In the genomic region with DNA sequence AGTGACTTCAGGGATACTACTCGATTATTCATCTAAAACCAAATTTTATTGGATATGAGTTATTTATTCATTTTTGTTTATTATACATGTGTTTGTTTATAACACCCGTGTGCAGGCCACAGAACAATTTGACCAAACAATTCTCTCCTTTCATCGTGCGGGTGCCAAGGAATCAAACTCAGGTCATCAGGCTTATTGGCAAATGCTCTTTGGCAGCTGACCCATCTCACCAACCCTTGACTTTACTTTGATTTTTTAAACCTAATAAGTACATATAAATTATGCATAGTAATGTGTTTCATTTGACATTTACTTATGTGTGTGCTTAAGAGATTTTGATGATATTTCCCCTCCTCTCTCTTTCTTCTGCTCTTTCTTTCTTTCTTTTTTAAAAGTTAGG, we compare ENCODE assay signal across 14 mouse cellular contexts.
"Had no signal": no experiment of that assay in that cellular context is flagged by ENCODE, and none has a peak within 500 bp of the region (broad histone marks: within the 10 kb centered on the region; RNA-seq: fewer than 3 reads in every experiment).

No protein-coding gene starts in this region.

- H3K36me3 ChIP-seq: neural tube, embryonic 15.5 days; stomach, embryonic 15.5 days had no signal

- H3K27ac ChIP-seq: neural tube, embryonic 15.5 days; stomach, embryonic 15.5 days; stomach, postnatal 0 days had no signal

- H3K4me2 ChIP-seq: neural tube, embryonic 15.5 days; stomach, embryonic 15.5 days had no signal

- H3K4me1 ChIP-seq: neural tube, embryonic 15.5 days; stomach, embryonic 15.5 days had no signal

- H3K9me3 ChIP-seq: neural tube, embryonic 15.5 days; stomach, embryonic 15.5 days had no signal

- H3K27me3 ChIP-seq: neural tube, embryonic 15.5 days; stomach, embryonic 15.5 days had no signal

- DNase-seq: right cerebral cortex, adult 18-20 months; right cerebral cortex, postnatal 14 days; right cerebral cortex, postnatal 25 days; right cerebral cortex, postnatal 4 days; spleen, adult 18-20 months; thymus, adult 18-20 months; thymus, adult 2 months; thymus, postnatal 14 days; thymus, postnatal 25 days; thymus, postnatal 36 days; thymus, postnatal 4 days had no signal

- H3K4me3 ChIP-seq: neural tube, embryonic 15.5 days; stomach, embryonic 15.5 days had no signal

- H3K9ac ChIP-seq: neural tube, embryonic 15.5 days; stomach, embryonic 15.5 days had no signal
